Mouse (Mus musculus) gonadal fat pad, adult 2 months (tissue): Measurements from ENCODE around the gene Zfp53. TPM values are rescaled to one million over a fixed set of nuclear protein-coding genes. Genes with fewer than 3 reads are reported as not detected.
"Not testable (repeated sequence)": the region's sequence is repeated elsewhere in the genome, so short reads cannot be mapped to it uniquely, and the experiment has no call there.

Experiments used
- DNase-seq: peaks from one replicate; pipeline ENCODE4 v3.0.0-alpha.2; 2012; ENCODE audit warnings: low read depth
- polyA plus RNA-seq: library from polyadenylated mRNA; depleted of rRNA; stranded (reverse); fragments of >200 nt; gene quantifications from 2 replicates; pipeline ENCODE4 v1.2.3, GENCODE M21; 2012; rRNA removed

Zfp53 gene
- polyA plus RNA-seq: 2.0 and 2.5 TPM in 2 replicates

DNA sequence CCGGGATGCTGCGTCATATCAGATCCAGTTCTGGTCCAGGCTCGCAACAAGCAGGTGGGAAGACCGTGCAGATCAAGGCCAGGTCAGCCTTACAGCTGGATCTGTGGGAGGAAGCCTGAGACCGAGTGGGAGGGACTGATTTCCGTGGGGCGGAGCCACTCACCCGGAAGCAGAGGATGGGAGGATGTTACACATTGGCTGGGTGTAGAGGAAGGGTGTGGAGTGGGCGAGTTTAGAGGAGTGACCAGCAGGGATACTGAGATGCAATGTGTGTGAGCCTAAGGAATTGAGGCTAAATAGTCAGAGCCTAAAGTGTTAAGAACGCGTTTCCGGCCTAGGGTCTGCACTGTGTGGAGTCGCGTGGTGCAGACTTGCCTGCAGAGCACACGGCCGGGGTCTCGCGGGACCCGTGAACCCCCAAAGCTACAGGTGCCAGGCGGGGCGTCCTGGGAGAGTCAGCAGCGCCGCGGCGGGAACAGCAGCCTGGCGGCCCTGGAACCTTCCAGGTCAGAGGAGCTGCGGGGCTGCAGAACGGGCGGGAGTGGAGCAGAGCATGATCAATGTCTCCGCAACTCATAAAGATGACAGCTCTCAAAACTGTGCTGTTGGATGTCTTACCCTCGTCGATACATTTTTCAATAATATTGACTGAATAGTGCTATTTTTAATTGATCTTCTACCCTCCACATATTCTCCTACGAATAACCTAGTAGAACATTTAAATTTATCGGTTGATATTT lies at the start of gene Zfp53:
Zfp53 (plus strand) TSS at position 239 of the 740 bp plus-strand sequence.
- DNase-seq: peak; percentile 64

GRCm38 (mm10) chr17:21449669-21450068 lies 39.1 kb upstream of the Zfp53 start:
- DNase-seq: no peak

DNA sequence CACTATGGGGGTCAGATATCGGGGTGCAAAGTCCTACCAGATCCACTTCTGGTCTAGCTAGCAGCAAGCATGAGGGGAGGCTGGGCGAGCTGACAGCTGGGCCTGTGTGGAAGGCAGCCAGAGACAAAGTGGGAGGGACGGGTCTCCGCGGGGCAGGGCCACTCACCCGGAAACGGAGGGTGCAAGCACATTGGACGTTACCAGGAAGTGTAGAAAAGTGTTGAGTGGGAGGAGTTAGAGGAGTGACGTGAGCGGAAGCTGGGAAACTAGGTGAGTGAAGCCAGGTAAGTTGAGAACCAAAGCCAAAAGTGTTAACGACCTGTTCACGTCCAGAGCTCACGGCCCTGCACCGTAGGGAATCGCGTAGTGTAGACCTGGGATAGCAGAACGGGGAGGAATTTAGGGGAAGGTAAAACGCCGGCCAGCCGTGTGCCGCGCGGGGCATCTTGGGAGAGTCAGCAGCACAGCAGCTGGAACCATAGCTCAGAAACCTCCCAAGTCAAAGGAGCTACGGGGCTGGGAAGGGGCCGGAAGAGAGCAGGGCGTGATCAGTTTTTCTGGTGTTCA lies 38.6 kb upstream of the Zfp53 start, which contains the start of gene Zfp51:
Zfp51 (plus strand) TSS at position 237 of the 567 bp plus-strand sequence.
- DNase-seq: peak; percentile 94

GRCm38 (mm10) chr17:21463550-21463949 lies 25.2 kb upstream of the Zfp53 start:
- no peak for DNase-seq

GRCm38 (mm10) chr17:21472032-21472652 lies 16.7 kb upstream of the Zfp53 start:
- no peak for DNase-seq

DNA sequence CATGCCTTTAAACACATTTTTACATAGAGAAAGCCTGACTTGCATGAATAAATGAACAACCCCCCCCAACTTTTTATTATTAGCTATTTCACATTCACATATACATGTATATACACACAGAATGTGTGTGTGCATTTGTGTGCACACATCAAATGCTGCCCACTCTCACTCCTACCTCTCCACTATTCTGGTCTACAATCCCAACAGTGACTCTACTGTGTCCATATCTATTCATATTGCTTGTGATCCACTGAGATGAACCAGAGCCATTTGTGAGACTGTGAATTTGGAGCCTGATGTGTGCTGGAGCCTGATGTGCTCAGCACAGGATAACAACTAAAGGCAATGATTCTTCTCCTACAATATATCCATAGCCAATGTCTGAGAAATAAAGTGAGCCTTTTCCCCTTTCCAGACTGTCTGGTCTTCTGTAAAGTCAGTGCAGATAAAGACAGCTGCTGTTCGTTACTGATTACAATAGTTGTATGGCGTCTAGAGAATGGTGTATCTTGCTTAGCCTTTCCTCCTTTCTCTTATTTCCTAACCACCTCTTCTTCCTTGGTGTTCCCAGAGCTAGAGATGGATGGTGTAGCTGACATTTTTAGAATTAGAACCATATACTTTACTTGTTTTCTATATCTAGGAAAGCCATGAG lies 16.0 kb upstream of the Zfp53 start:
- no peak for DNase-seq

DNA sequence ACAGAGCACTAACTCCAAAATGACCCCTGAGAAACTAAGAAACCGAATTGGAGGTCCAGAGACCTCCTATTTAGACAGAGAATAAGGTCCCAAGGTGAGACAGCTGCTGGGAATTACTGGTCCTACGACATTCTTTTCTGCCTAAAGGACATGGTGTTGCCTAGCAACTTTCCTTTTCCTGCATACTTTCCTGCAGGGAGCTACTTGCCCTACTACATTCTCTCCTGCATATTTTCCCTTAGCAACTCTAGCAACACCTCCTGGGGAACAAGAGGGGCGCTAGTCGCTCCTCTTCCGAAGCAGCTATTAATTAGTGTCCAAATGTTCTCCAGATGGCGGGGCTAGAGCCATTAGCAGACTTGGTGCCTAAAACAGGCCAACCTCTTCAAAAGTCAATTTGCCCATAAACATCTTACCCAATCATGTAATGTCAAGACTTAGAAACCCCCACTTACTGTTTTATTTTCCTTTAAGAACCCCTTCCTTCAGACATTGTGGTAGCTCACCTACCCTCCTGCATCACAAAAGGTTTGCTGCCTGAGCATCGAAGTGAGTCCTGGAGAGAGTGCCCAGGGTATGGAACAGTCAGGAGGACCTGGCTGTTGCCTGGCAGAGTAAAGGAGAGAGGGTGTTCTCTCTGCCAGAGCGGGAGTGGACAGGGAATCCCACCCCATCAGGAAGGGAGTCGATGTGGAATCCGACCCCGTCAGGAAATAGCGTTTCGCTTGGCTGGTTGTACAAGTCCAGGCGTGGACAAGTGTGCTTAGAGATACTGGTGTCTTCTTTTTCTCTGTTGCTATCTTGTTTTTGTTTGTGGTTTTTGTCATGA lies 15.2 kb upstream of the Zfp53 start:
- DNase-seq: no peak

GRCm38 (mm10) chr17:21474729-21475128 lies 14.1 kb upstream of the Zfp53 start:
- DNase-seq: not testable (repeated sequence)

- not testable (repeated sequence) for DNase-seq
These were observed 13.5 kb upstream of the Zfp53 start for GRCm38 (mm10) chr17:21475290-21475689.

DNA sequence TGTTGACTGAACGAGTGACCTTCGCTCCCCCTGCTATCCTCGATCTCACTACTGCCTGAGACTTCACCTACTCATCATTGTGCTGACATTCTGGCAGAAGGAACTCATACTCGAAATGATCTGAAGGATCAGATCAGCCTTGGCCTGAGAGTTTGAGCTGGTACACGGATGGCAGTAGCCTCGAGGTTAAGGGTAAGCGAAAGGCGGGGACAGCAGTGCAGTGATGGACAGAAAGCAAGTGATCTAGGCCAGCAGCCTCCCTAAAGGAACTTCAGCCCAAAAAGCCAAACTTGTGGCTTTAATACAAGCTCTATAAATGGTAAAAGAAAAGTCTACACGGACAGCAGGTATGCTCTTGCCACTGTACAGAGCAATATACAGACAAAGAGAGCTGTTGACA lies 12.4 kb upstream of the Zfp53 start:
- DNase-seq: not testable (repeated sequence)

- not testable (repeated sequence) for DNase-seq
These were observed 10.6 kb upstream of the Zfp53 start for GRCm38 (mm10) chr17:21478103-21478777.

GRCm38 (mm10) chr17:21489500-21490001 lies 753 bp downstream of the Zfp53 start:
- DNase-seq: no peak

DNA sequence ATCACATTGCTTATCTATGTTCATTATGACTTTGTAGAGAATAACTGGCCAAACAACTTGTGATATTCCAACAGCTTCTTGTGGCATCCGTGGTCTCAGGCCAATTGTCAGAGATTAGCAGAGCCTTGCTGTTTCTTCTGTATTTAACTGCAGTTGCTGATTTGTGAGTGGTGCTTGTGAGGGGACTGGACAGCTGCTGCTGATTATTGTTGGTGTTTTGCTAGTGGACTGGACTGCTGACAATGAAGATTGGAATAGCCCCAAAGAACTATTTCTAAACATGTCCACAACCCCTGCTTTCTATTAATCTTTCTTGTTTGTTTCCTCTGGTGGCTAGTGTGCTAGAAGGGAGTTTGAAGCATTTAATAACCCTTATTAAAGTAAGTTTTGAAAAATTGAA lies 12.6 kb downstream of the Zfp53 start:
- no peak for DNase-seq

- no peak for DNase-seq
These were observed 15.7 kb downstream of the Zfp53 start for GRCm38 (mm10) chr17:21504524-21504923.

GRCm38 (mm10) chr17:21506258-21506657 lies 17.5 kb downstream of the Zfp53 start:
- no peak for DNase-seq

DNA sequence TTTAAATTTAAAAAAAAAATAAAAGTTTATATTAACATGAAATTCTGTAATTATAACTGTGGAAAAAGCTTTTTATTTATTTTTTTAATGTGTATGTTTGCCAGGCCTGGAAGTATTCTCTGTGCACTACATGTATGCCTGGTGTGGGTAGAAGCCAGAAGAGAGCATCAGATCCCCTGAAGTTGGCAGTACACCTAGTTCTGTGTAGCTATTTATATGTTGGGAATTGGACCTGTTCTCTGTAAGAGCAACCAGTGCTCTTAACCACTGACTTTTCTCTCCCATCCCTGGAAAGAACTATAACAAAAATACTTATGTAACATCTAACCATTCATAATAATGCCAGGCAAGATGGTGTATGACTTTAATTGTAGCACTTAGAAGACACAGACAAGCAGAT lies 21.0 kb downstream of the Zfp53 start:
- DNase-seq: no peak

DNA sequence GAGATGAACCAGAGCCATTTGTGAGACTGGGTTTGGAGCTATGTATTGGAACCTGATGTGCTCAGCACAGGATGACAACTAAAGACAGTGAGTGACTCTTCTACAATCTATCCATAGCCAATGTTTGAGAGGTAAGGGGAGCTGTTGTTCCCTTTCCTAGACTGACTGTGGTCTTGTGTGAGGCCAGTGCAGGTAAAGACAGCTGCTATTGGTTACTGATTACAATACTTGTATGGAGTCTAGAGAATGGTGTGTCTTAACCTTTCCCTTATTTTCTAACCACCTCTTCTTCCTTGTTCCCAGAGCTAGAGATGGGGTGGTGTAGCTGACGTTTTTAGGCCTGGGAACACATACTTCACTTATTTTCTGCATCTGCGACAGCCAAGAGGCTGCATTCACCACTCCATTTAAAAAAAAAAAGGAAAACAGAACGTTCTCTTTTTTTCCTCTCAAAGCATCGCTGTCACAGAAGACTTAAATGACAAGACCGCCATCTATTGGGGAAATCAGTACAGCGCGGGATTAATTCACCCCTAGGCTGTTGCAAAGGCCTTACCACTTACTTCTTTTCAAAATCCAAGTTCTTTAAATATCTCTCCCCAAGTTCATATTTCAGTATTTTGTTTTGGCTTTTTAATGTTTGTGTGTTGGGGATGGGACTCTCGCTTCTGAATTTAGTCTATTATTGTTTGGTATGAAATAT lies 26.8 kb downstream of the Zfp53 start:
- DNase-seq: no peak

DNA sequence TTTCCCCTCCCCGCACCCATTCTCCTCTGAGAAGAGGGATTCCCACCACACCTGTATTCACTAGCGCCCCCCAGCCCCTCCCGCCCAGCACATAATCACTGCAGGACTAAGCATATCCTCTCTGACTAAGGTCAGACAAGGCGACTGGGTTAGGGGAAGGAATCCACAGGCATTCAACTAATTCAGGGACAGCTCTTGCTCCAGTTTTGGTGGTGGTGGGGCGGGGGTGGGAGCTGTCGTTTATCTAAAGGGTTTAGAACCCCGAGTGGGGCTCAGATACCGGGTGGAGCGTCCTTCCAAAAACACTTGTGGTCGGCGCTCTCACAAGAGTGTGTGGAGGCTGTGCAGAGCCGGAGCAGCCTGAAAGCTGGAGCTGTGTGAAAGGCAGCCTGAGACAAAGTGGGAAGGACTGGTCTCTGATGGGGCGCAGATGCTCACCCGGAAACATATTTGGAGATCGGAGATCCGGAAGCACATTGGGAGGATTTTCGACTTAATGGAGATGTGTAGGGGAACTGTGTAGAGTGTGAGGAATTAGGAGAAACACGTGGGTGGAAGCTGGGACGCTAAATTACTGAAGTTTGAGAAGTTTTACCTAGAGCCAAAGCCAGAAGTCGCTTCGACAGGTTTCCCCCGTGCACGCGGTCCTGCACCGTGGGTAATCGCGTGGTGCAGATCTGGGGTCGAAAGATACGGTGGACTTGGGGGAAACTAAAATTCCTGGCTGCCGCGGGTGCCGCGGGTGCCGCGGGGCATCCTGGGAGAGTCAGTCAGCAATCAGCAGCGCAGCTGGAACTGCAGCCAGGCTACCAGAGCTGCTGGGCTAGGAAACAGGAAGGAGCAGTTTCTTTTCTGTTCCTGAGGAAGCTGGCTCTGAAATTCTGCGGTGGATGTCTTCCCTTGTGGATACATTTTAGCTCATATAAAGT lies 27.7 kb downstream of the Zfp53 start:
- no peak for DNase-seq

DNA sequence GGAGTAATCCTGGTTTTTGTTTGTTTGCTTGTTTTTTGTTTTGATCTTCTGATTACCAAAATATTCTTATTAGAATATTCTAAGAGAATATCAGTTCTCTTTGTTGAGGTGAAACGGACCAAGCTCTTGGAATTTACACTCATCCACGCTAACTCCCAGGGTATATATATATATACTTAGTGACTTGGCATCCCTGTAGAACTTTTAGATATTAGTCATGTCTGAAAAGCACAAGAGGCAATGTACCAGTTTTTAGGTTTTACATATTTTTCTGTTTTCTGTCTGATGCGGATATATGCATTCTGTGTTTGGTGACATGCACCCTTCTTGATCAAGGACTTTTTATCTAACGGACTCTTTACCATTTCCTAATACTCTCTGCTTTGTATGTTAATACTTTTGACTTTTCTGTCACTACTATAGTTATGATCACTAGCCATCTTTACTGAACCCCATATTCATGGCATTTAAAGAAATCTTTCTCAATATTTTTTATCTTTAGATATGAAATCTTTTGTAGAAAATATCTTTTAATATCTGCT lies 28.4 kb downstream of the Zfp53 start:
- no peak for DNase-seq
